Mouse (Mus musculus) myocyte (in vitro differentiated cells): Measurements from ENCODE around the gene Postn. TPM values are rescaled to one million over a fixed set of nuclear protein-coding genes. Genes with fewer than 3 reads are reported as not detected.

Experiments used
- H3K27me3 ChIP-seq: one replicate; pipeline ENCODE4 v1.6.1; 2011; ENCODE audit not compliant: control insufficient read depth, insufficient read depth, insufficient read length
- H3K36me3 ChIP-seq: one replicate; pipeline ENCODE4 v1.6.1; 2011; ENCODE audit not compliant: control insufficient read depth, insufficient read depth
- H3K4me2 ChIP-seq: one replicate; pipeline ENCODE4 v1.6.1; 2011; ENCODE audit warnings: low read depth, control low read depth
- H3K4me3 ChIP-seq: one replicate; pipeline ENCODE4 v1.5.1; 2011; ENCODE audit warnings: mild to moderate bottlenecking, control low read depth, moderate library complexity
- H3K79me2 ChIP-seq: one replicate; pipeline ENCODE4 v1.6.1; 2011; ENCODE audit not compliant: control insufficient read depth, insufficient read depth
- H3ac ChIP-seq: one replicate; pipeline ENCODE4 v1.6.1; 2011; ENCODE audit not compliant: control insufficient read depth, insufficient read length
- CEBPB ChIP-seq: IDR thresholded peaks from 2 replicates; pipeline ENCODE4 v1.6.1; 2011; ENCODE audit warnings: mild to moderate bottlenecking, moderate library complexity; ENCODE audit not compliant: poor library complexity, insufficient read depth, severe bottlenecking
- E2F4 ChIP-seq: IDR thresholded peaks from one replicate; pipeline ENCODE4 v1.6.1; 2011; ENCODE audit warnings: mild to moderate bottlenecking, control low read depth, moderate library complexity; ENCODE audit not compliant: insufficient read depth
- MAX ChIP-seq: IDR thresholded peaks from one replicate; pipeline ENCODE4 v1.6.1; 2011; ENCODE audit warnings: low read depth, mild to moderate bottlenecking, control low read depth
- MYOD1 ChIP-seq, 3 experiments: IDR thresholded peaks; one replicate each; pipeline ENCODE4 v1.6.1; 2011; ENCODE audit warnings: control low read depth in 2 of 3, low read depth in 2 of 3, mild to moderate bottlenecking in 2 of 3, moderate library complexity in 1 of 3; ENCODE audit not compliant: insufficient read length in 2 of 3, control insufficient read depth in 1 of 3
- MYOG ChIP-seq, 3 experiments: IDR thresholded peaks; one replicate each; pipeline ENCODE4 v1.6.1; 2011; ENCODE audit warnings: control low read depth in 2 of 3, low read depth in 2 of 3, mild to moderate bottlenecking in 2 of 3; ENCODE audit not compliant: insufficient read length in 2 of 3, control insufficient read depth in 1 of 3, insufficient read depth in 1 of 3
- POLR2A ChIP-seq: IDR thresholded peaks from one replicate; pipeline ENCODE4 v1.6.1; 2011; ENCODE audit warnings: low read depth, mild to moderate bottlenecking, control low read depth, moderate library complexity; ENCODE audit not compliant: insufficient read length
- POLR2AphosphoS2 ChIP-seq: IDR thresholded peaks from one replicate; pipeline ENCODE4 v1.6.1; 2011; ENCODE audit warnings: low read depth, control low read depth; ENCODE audit not compliant: insufficient read length
- REST ChIP-seq: IDR thresholded peaks from one replicate; pipeline ENCODE4 v1.6.1; 2011; ENCODE audit warnings: mild to moderate bottlenecking, control low read depth, moderate library complexity; ENCODE audit not compliant: insufficient read depth, insufficient read length
- SRF ChIP-seq: IDR thresholded peaks from one replicate; pipeline ENCODE4 v1.6.1; 2011; ENCODE audit warnings: low read depth; ENCODE audit not compliant: control insufficient read depth, insufficient read length
- TCF12 ChIP-seq: IDR thresholded peaks from one replicate; pipeline ENCODE4 v1.6.1; 2011; ENCODE audit warnings: mild to moderate bottlenecking, control low read depth; ENCODE audit not compliant: poor library complexity, insufficient read depth, severe bottlenecking
- TCF3 ChIP-seq: IDR thresholded peaks from one replicate; pipeline ENCODE4 v1.6.1; 2011; ENCODE audit warnings: low read depth, control low read depth; ENCODE audit not compliant: insufficient read length
- USF1 ChIP-seq: IDR thresholded peaks from one replicate; pipeline ENCODE4 v1.6.1; 2011; ENCODE audit warnings: low read depth, mild to moderate bottlenecking, control low read depth, moderate library complexity
- polyA plus RNA-seq: library from polyadenylated mRNA; unstranded; fragments of >200 nt; fragmentation: generic; extraction: Trizol; gene quantifications from one replicate; pipeline ENCODE4 v1.2.1, GENCODE M21; 2012; ENCODE audit warnings: missing spikeins

Gene Postn
- polyA plus RNA-seq, 1 experiment, result 6.5 TPM

DNA sequence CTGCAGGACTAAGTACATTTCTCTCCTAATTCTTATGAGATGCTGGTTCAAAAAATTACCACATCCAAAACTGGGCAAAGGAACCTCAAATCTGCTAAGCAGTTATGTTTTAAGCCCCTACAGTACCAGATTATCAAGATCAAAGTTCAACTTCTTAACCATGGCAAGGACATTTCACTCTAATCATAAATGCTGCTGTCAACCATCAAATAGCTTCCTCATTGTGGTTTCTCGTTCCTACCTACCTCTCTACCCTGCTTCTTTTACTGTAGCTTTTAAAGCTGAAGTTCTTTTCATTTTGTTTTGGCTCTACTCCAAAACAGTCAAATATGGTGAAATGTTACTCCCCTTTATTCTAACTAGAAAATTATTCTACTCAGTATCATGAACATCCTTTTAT lies 17.2 kb downstream of the Postn start:
- Histone ChIP-seq H3K4me2 (no peak overlapping the region), H3ac (no peak overlapping the region)

GRCm38 (mm10) chr3:54379981-54380380 lies 19.1 kb downstream of the Postn start:
- Histone ChIP-seq H3K4me3 (no peak overlapping the region), H3K27me3 (no peaks in the 10 kb centered on the region), H3K4me2 (no peak overlapping the region), H3ac (no peak overlapping the region), H3K36me3 (no peaks in the 10 kb centered on the region), H3K79me2 (no peaks in the 10 kb centered on the region)
- no peak for TF ChIP-seq TCF12
- no peak for TF ChIP-seq POLR2A
- no peak for TF ChIP-seq USF1
- TF ChIP-seq CEBPB, result no peak
- TF ChIP-seq E2F4, result no peak
- TF ChIP-seq POLR2AphosphoS2, result no peak
- TF ChIP-seq SRF, result no peak
- no peak for TF ChIP-seq MYOG (IDR thresholded peaks at IDR 0.05; ENCODE audit: control insufficient read depth in 1 of 3, insufficient read depth in 1 of 3, insufficient read length in 2 of 3, low read depth in 2 of 3)
- TF ChIP-seq TCF3, result no peak

More for the DNA sequence above, 17.2 kb downstream of the Postn start:
- TF ChIP-seq MAX (no peak), E2F4 (no peak), USF1 (no peak), POLR2A (no peak), SRF (no peak), TCF12 (no peak), TCF3 (no peak), MYOG (IDR thresholded peaks at IDR 0.05; ENCODE audit: control insufficient read depth in 1 of 3, insufficient read depth in 1 of 3, insufficient read length in 2 of 3, low read depth in 2 of 3) (no peak), CEBPB (no peak), REST (no peak), POLR2AphosphoS2 (no peak)
- no peaks in the 10 kb centered on the region for H3K79me2 ChIP-seq
- H3K4me3 ChIP-seq, result no peak overlapping the region
- no peaks in the 10 kb centered on the region for H3K36me3 ChIP-seq
- H3K27me3 ChIP-seq, result no peaks in the 10 kb centered on the region

GRCm38 (mm10) chr3:54399321-54399720 lies 38.4 kb downstream of the Postn start:
- H3K79me2 ChIP-seq, result no peaks in the 10 kb centered on the region
- no peaks in the 10 kb centered on the region for H3K36me3 ChIP-seq
- H3ac ChIP-seq, result no peak overlapping the region
- TF ChIP-seq POLR2AphosphoS2 (no peak), SRF (no peak), USF1 (no peak), REST (no peak), POLR2A (no peak), MYOG (IDR thresholded peaks at IDR 0.05; ENCODE audit: control insufficient read depth in 1 of 3, insufficient read depth in 1 of 3, insufficient read length in 2 of 3, low read depth in 2 of 3) (no peak), MYOD1 (IDR thresholded peaks at IDR 0.05; ENCODE audit: control insufficient read depth in 1 of 3, insufficient read length in 2 of 3, low read depth in 2 of 3) (no peak), TCF12 (no peak), CEBPB (no peak), TCF3 (no peak), E2F4 (no peak), MAX (no peak)
- no peaks in the 10 kb centered on the region for H3K27me3 ChIP-seq
- H3K4me3 ChIP-seq, result no peak overlapping the region
- H3K4me2 ChIP-seq, result no peak overlapping the region

GRCm38 (mm10) chr3:54399911-54400310 lies 39.0 kb downstream of the Postn start:
- no peaks in the 10 kb centered on the region for H3K79me2 ChIP-seq
- no peak overlapping the region for H3K4me3 ChIP-seq
- H3K36me3 ChIP-seq, result no peaks in the 10 kb centered on the region
- TF ChIP-seq TCF3 (no peak), MAX (no peak), MYOG (IDR thresholded peaks at IDR 0.05; ENCODE audit: control insufficient read depth in 1 of 3, insufficient read depth in 1 of 3, insufficient read length in 2 of 3, low read depth in 2 of 3) (no peak), TCF12 (no peak), REST (no peak), SRF (no peak), CEBPB (no peak), POLR2AphosphoS2 (no peak), USF1 (no peak)
- H3ac ChIP-seq, result no peak overlapping the region
- no peaks in the 10 kb centered on the region for H3K27me3 ChIP-seq
- no peak overlapping the region for H3K4me2 ChIP-seq

- TF ChIP-seq USF1 (no peak), MYOG (IDR thresholded peaks at IDR 0.05; ENCODE audit: control insufficient read depth in 1 of 3, insufficient read depth in 1 of 3, insufficient read length in 2 of 3, low read depth in 2 of 3) (no peak), REST (no peak)
- no peak overlapping the region for H3ac ChIP-seq
- no peak overlapping the region for H3K4me2 ChIP-seq
- no peak overlapping the region for H3K4me3 ChIP-seq
- H3K36me3 ChIP-seq, result no peaks in the 10 kb centered on the region
- H3K79me2 ChIP-seq, result no peaks in the 10 kb centered on the region
- no peaks in the 10 kb centered on the region for H3K27me3 ChIP-seq
These were observed 39.7 kb downstream of the Postn start for GRCm38 (mm10) chr3:54400617-54401016.
